Mouse (Mus musculus): Measurements from ENCODE around the gene Sox5. TPM values are rescaled to one million over a fixed set of nuclear protein-coding genes. Genes with fewer than 3 reads are reported as not detected.

Sox5 gene
- polyA plus RNA-seq, 1 experiment from 2014 or later: 34.3 TPM

DNA sequence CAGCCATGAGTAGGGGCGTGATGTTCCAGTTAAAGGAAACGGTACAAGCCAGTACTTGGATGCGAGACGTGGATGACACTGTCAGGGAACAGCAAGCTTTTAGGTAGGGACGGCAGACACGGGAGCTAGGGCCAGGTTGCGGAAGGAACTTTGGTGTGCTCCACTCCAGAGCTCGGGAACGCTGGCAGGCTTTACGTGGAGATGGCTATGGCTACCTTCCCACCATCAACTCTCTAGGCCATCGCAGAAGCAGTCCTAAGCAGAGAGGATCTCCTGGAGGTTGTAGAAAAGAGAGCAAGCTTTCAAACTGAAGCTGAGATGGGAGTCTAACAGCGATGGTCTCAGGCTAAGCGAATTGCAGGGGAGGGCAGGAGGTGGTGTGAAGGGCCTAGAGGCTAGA, 60.9 kb downstream of the Sox5 start:
- Histone ChIP-seq H3K9ac (ENCODE audit: low read length) (no peak overlapping the region), H3K9me3 (ENCODE audit: control insufficient read depth, low read length) (no peaks in the 10 kb centered on the region), H3K4me1 (ENCODE audit: control insufficient read depth, insufficient read depth, low read length) (no peaks in the 10 kb centered on the region), H3K4me3 (ENCODE audit: low read depth, low read length) (no peak overlapping the region), H3K27me3 (ENCODE audit: control insufficient read depth, insufficient read depth, low read length) (no peaks in the 10 kb centered on the region), H3K27ac (ENCODE audit: low read depth, low read length) (no peak overlapping the region), H3K4me2 (ENCODE audit: low read depth) (no peak overlapping the region), H3K36me3 (ENCODE audit: control insufficient read depth, insufficient read depth, low read length) (no peaks in the 10 kb centered on the region)
- DNase-seq (ENCODE audit: low spot score) (no peak), ATAC-seq (ENCODE audit: insufficient read depth, low FRiP score, low TSS enrichment) (no peak)
- WGBS: 92% methylated on average over 13 of the region's 13 CpGs

DNA sequence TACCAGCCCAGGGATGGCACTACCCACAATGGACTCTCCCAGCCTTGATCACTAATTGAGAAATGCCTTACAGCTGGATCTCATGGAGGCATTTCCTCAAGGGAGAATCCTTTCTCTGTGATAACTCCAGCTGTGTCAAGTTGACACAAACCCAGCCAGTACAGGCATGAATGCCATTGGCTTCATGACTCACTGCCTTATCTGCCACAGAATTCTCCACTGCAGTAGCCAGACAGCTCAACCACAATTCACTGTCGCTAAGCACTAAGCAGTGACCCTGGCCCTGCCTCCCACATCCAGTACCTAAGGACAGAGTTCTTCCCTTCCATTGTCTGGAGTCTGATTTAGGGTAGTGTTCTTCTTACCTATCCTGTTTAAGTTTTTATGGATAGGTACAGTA, 65.4 kb downstream of the Sox5 start:
- Histone ChIP-seq H3K36me3 (ENCODE audit: control insufficient read depth, insufficient read depth, low read length) (no peaks in the 10 kb centered on the region), H3K9me3 (ENCODE audit: control insufficient read depth, low read length) (no peaks in the 10 kb centered on the region), H3K27me3 (ENCODE audit: control insufficient read depth, insufficient read depth, low read length) (no peaks in the 10 kb centered on the region), H3K4me3 (ENCODE audit: low read depth, low read length) (no peak overlapping the region), H3K27ac (ENCODE audit: low read depth, low read length) (no peak overlapping the region), H3K9ac (ENCODE audit: low read length) (no peak overlapping the region), H3K4me2 (ENCODE audit: low read depth) (no peak overlapping the region), H3K4me1 (ENCODE audit: control insufficient read depth, insufficient read depth, low read length) (peaks cover 10% of the 10 kb centered on the region; the same call in 1 of the 2 replicates)
- WGBS: 96% methylated on average over 1 of the region's 1 CpGs
- no peak for DNase-seq (ENCODE audit: low spot score)
- no peak for ATAC-seq (ENCODE audit: insufficient read depth, low FRiP score, low TSS enrichment)

DNA sequence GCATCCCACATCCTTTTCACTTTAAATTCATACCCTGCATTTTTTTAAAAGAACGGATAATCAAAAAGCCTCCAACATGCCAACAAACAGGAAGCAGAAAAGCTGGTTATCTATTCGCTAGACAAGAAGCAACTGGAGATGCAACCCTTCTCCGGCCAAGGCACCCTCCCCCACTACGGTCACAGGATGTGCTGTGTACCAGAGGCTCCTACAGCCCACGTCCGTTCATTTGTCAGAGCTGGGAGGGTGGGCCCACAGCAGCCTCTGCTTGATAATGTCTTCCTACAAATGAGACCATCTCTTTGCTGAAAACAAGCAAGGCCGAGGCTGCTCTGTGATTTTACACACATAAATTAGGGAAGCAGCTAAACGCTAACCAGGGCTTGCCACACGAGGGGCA, 69.9 kb downstream of the Sox5 start:
- Histone ChIP-seq H3K36me3 (ENCODE audit: control insufficient read depth, insufficient read depth, low read length) (no peaks in the 10 kb centered on the region), H3K27me3 (ENCODE audit: control insufficient read depth, insufficient read depth, low read length) (no peaks in the 10 kb centered on the region), H3K4me1 (ENCODE audit: control insufficient read depth, insufficient read depth, low read length) (peaks cover 10% of the 10 kb centered on the region; the same call in 1 of the 2 replicates), H3K27ac (ENCODE audit: low read depth, low read length) (no peak overlapping the region), H3K9me3 (ENCODE audit: control insufficient read depth, low read length) (no peaks in the 10 kb centered on the region), H3K9ac (ENCODE audit: low read length) (no peak overlapping the region), H3K4me3 (ENCODE audit: low read depth, low read length) (no peak overlapping the region), H3K4me2 (ENCODE audit: low read depth) (no peak overlapping the region)
- 49% methylated on average over 9 of the region's 9 CpGs for WGBS
- peak; percentile 38 for DNase-seq (ENCODE audit: low spot score)
- ATAC-seq (ENCODE audit: insufficient read depth, low FRiP score, low TSS enrichment): no peak

DNA sequence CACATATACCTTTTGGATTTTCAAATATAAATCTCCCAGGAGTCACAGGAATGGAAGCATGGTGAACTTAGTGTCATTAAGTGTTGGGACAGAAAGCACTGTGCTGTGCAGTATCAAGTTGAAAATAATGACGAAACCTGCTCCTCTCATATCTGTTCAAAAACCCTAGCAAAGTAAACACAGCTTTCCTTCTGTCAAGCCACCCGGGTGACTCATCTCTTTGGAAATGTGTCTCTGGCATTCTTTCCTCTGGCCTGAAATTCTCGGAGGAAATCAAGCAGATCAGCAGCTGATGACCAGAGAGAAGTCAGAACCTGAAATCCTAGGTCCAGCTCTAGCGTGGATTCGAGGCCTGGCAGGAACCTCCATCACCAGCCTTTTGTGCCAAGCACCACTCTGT, 71.0 kb downstream of the Sox5 start:
- Histone ChIP-seq H3K9me3 (ENCODE audit: control insufficient read depth, low read length) (no peaks in the 10 kb centered on the region), H3K27ac (ENCODE audit: low read depth, low read length) (no peak overlapping the region), H3K9ac (ENCODE audit: low read length) (no peak overlapping the region), H3K4me3 (ENCODE audit: low read depth, low read length) (no peak overlapping the region), H3K36me3 (ENCODE audit: control insufficient read depth, insufficient read depth, low read length) (no peaks in the 10 kb centered on the region), H3K27me3 (ENCODE audit: control insufficient read depth, insufficient read depth, low read length) (no peaks in the 10 kb centered on the region), H3K4me2 (ENCODE audit: low read depth) (no peak overlapping the region), H3K4me1 (ENCODE audit: control insufficient read depth, insufficient read depth, low read length) (peaks cover 10% of the 10 kb centered on the region; the same call in 1 of the 2 replicates)
- no peak for DNase-seq (ENCODE audit: low spot score)
- WGBS: 66% methylated on average over 5 of the region's 5 CpGs
- ATAC-seq (ENCODE audit: insufficient read depth, low FRiP score, low TSS enrichment): no peak

DNA sequence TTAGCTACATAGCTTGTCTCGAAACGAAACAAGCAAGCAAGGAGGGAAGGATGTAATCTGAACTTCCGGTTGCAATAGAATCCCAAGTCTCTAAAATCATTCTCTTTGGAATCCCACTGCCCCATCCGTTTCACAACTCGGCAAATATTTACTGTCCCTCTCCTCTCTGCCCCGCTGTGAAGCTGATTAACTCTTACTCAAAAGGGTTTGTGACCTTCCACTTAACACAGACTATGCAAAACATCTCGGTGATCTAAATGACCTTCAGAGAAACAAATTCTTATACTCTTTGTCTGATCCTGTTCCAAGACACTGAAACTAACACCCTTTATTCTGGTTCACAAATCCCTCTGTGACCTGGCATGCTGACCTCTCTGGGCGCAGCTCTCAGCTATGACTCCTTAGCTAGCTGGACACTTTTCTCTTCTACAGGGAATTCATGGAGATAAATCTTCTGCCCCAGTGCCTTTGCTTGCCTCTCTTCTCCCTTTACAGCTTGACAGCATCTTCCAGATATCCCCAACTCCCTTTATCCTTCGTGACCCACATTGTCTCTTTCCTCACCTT, 72.1 kb downstream of the Sox5 start:
- Histone ChIP-seq H3K9ac (ENCODE audit: low read length) (no peak overlapping the region), H3K9me3 (ENCODE audit: control insufficient read depth, low read length) (no peaks in the 10 kb centered on the region), H3K4me2 (ENCODE audit: low read depth) (no peak overlapping the region), H3K4me3 (ENCODE audit: low read depth, low read length) (no peak overlapping the region), H3K27ac (ENCODE audit: low read depth, low read length) (no peak overlapping the region), H3K27me3 (ENCODE audit: control insufficient read depth, insufficient read depth, low read length) (no peaks in the 10 kb centered on the region), H3K4me1 (ENCODE audit: control insufficient read depth, insufficient read depth, low read length) (peaks cover 10% of the 10 kb centered on the region; the same call in 1 of the 2 replicates), H3K36me3 (ENCODE audit: control insufficient read depth, insufficient read depth, low read length) (no peaks in the 10 kb centered on the region)
- 57% methylated on average over 9 of the region's 9 CpGs for WGBS
- no peak for ATAC-seq (ENCODE audit: insufficient read depth, low FRiP score, low TSS enrichment)
- DNase-seq (ENCODE audit: low spot score): no peak

DNA sequence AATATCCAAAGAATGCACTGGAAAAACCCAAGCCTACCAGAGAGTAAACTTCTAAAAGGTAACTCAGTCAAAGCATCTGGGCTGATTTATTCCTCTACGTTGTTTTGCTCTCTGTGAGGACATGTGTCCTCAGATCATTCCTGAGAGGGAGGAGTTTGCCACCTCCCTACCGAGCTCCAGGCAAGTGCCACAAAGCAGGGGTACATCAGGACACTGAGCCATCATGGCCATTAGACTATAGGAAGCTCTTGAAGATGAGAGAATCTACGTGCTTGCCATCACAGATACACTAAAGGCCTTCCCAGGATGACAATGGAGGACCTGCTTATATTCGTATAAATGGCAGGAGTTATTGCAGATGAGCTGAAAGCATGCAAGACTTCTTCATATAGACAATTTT, 73.4 kb downstream of the Sox5 start:
- no peak for DNase-seq (ENCODE audit: low spot score)
- ATAC-seq (ENCODE audit: insufficient read depth, low FRiP score, low TSS enrichment): no peak
- H3K4me1 ChIP-seq (ENCODE audit: control insufficient read depth, insufficient read depth, low read length): peaks cover 10% of the 10 kb centered on the region; the same call in 1 of the 2 replicates

DNA sequence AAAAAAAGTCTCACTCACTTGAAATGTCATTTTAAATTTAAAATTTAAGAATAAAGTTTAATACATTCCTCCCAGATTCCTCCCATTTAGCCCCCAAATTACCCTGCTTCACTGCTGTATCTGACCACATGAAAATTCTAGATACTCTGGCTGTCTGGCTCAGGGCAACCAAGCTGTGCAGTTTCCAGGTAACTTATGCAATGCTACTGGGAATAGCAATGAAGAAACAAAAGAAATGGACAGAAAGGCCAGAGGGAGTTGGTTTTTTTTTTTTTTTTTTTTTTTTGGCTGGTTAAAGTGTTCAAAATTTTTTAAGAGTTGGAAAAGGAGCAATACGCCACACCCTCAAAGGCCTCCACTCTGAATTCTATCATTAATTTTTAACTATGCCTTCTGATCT, 73.8 kb downstream of the Sox5 start:
- H3K36me3 ChIP-seq (ENCODE audit: control insufficient read depth, insufficient read depth, low read length): no peaks in the 10 kb centered on the region
- peaks cover 10% of the 10 kb centered on the region; the same call in 1 of the 2 replicates for H3K4me1 ChIP-seq (ENCODE audit: control insufficient read depth, insufficient read depth, low read length)
- H3K9ac ChIP-seq (ENCODE audit: low read length): no peak overlapping the region
- no peak for DNase-seq (ENCODE audit: low spot score)
- 100% methylated on average over 1 of the region's 1 CpGs for WGBS
- H3K4me3 ChIP-seq (ENCODE audit: low read depth, low read length): no peak overlapping the region
- H3K27me3 ChIP-seq (ENCODE audit: control insufficient read depth, insufficient read depth, low read length): no peaks in the 10 kb centered on the region
- no peak overlapping the region for H3K27ac ChIP-seq (ENCODE audit: low read depth, low read length)
- no peaks in the 10 kb centered on the region; the same call in 1 of the 2 replicates for H3K9me3 ChIP-seq (ENCODE audit: control insufficient read depth, low read length)
- H3K4me2 ChIP-seq (ENCODE audit: low read depth): no peak overlapping the region
- ATAC-seq (ENCODE audit: insufficient read depth, low FRiP score, low TSS enrichment): no peak

More for the DNA sequence above, 73.4 kb downstream of the Sox5 start:
- no peaks in the 10 kb centered on the region; the same call in 1 of the 2 replicates for H3K9me3 ChIP-seq (ENCODE audit: control insufficient read depth, low read length)
- no peak overlapping the region for H3K4me2 ChIP-seq (ENCODE audit: low read depth)
- H3K27ac ChIP-seq (ENCODE audit: low read depth, low read length): no peak overlapping the region
- whole genome bisulfite sequencing: 63% methylated on average over 4 of the region's 4 CpGs
- no peak overlapping the region for H3K4me3 ChIP-seq (ENCODE audit: low read depth, low read length)
- H3K36me3 ChIP-seq (ENCODE audit: control insufficient read depth, insufficient read depth, low read length): no peaks in the 10 kb centered on the region
- H3K27me3 ChIP-seq (ENCODE audit: control insufficient read depth, insufficient read depth, low read length): no peaks in the 10 kb centered on the region
- H3K9ac ChIP-seq (ENCODE audit: low read length): no peak overlapping the region

DNA sequence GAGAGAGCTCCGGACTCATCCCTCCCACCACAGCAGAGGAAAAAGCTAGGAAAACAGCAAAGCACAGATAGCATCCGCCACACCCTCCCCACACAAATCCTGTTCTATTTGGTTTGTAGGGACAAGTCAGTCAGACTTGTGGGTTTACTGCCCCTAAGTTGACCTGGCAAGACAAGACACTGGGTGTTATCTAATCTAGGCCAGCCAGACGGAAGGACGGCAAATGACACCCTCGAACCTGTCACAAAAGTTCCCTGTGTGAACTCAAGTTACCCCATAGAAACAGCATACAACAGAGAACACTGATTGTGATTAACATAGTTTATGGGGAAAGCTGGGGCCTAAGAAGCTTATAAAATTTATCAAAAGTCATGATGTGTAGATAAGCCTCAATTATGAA, 76.8 kb downstream of the Sox5 start:
- no peak overlapping the region for H3K9ac ChIP-seq (ENCODE audit: low read length)
- no peaks in the 10 kb centered on the region for H3K36me3 ChIP-seq (ENCODE audit: control insufficient read depth, insufficient read depth, low read length)
- H3K27me3 ChIP-seq (ENCODE audit: control insufficient read depth, insufficient read depth, low read length): no peaks in the 10 kb centered on the region
- H3K9me3 ChIP-seq (ENCODE audit: control insufficient read depth, low read length): no peaks in the 10 kb centered on the region; the same call in 1 of the 2 replicates
- DNase-seq (ENCODE audit: low spot score): no peak
- H3K4me3 ChIP-seq (ENCODE audit: low read depth, low read length): no peak overlapping the region
- H3K4me2 ChIP-seq (ENCODE audit: low read depth): no peak overlapping the region
- ATAC-seq (ENCODE audit: insufficient read depth, low FRiP score, low TSS enrichment): no peak
- no peak overlapping the region for H3K27ac ChIP-seq (ENCODE audit: low read depth, low read length)
- 90% methylated on average over 5 of the region's 5 CpGs for WGBS
- H3K4me1 ChIP-seq (ENCODE audit: control insufficient read depth, insufficient read depth, low read length): no peaks in the 10 kb centered on the region

DNA sequence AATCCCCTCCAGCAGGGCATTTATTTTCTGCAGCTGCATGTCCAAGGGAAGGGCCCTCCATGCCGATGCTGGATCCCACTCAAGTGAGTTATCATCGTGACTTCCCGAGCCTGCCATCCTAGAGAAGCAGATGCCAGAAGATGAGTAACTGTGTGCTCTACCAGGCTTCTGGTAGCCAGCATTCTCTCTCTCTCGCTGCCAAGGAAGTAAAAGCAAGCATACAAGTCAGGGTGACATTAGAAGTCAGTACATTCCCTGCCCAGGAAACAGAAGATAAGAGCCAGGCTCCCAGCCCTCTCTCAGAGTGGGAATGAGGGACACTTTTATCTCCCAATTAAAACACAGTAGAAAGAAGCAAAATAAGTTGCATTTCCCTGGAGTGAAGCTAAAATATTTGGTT, 86.1 kb downstream of the Sox5 start:
- 95% methylated on average over 4 of the region's 4 CpGs for WGBS
- H3K4me1 ChIP-seq (ENCODE audit: control insufficient read depth, insufficient read depth, low read length): no peaks in the 10 kb centered on the region
- H3K9ac ChIP-seq (ENCODE audit: low read length): no peak overlapping the region
- no peak overlapping the region for H3K27ac ChIP-seq (ENCODE audit: low read depth, low read length)
- H3K9me3 ChIP-seq (ENCODE audit: control insufficient read depth, low read length): no peaks in the 10 kb centered on the region
- H3K4me3 ChIP-seq (ENCODE audit: low read depth, low read length): no peak overlapping the region
- no peaks in the 10 kb centered on the region for H3K36me3 ChIP-seq (ENCODE audit: control insufficient read depth, insufficient read depth, low read length)
- no peak overlapping the region for H3K4me2 ChIP-seq (ENCODE audit: low read depth)
- H3K27me3 ChIP-seq (ENCODE audit: control insufficient read depth, insufficient read depth, low read length): no peaks in the 10 kb centered on the region
- no peak for DNase-seq (ENCODE audit: low spot score)
- ATAC-seq (ENCODE audit: insufficient read depth, low FRiP score, low TSS enrichment): no peak
